Mouse (Mus musculus): ENCODE measurements around the gene Ikbke. TPM values are rescaled to one million over a fixed set of nuclear protein-coding genes. Genes with fewer than 3 reads are reported as not detected.

Ikbke gene
- polyA plus RNA-seq, 1 experiment from 2014 or later: 2.9 TPM

DNA sequence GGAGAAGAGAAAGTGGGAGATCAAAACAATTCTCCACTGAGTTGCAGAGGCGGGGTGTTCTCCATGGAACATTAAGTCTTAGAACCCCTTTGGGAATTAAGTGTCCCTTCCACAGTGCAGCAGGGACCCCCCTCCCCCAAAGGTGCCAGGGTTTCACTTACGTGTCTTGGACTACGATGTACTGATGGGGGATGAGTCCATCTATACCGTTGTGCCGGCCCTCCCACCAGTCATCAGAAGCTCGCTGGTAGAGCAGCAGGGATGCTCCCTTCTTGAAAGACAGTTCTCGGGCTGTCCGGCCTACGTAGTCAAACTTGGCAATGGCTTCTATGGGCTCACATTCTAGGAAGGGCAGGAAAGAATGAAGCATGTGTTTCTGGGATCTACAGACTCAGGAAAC lies 18.8 kb upstream of the Ikbke start:
- H3K4me3 ChIP-seq (ENCODE audit: low read depth, low read length): no peak overlapping the region
- H3K9me3 ChIP-seq (ENCODE audit: low read length): no peaks in the 10 kb centered on the region
- no peak overlapping the region for H3K27ac ChIP-seq (ENCODE audit: low read length)
- TF ChIP-seq CTCF (IDR thresholded peaks at IDR 0.05): no peak
- no peak for TF ChIP-seq EP300 (IDR thresholded peaks at IDR 0.05)
- no peak overlapping the region for H3K9ac ChIP-seq (replicated peaks; ENCODE audit: low read depth)
- 96% methylated on average over 9 of the region's 9 CpGs for WGBS
- no peak overlapping the region for H3K4me2 ChIP-seq (replicated peaks; ENCODE audit: low read depth, low read length)
- H3K4me1 ChIP-seq (ENCODE audit: insufficient read depth, low read depth, low read length): no peaks in the 10 kb centered on the region
- peaks cover 7% of the 10 kb centered on the region; the same call in 1 of the 2 replicates for H3K36me3 ChIP-seq (ENCODE audit: insufficient read depth, low read length)
- ATAC-seq: no peak
- DNase-seq (ENCODE audit: low spot score): no peak
- no peaks in the 10 kb centered on the region for H3K27me3 ChIP-seq (replicated peaks; ENCODE audit: insufficient read depth, low read length)

DNA sequence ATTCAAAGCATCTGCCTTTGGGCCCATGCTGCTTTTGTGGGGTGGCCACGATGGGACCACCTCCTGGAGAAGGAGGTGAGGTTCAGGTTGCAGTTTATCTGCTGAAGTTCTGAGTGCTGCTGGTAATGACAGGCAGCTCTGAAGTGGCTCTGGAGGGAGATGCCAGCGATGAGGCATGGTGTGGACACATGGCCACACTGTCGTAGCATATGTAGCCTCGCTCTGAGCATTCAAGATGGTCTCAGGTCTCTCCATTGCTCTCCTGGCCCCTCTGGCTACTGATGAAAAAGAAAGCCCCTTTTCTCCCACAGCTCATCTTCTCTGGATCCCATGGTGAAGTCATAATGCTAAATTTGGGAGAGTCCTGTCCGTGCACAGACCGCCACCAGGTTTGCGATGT lies 17.3 kb upstream of the Ikbke start:
- H3K9me3 ChIP-seq (ENCODE audit: low read length): no peaks in the 10 kb centered on the region
- no peak overlapping the region for H3K4me3 ChIP-seq (ENCODE audit: low read depth, low read length)
- peaks cover 11% of the 10 kb centered on the region for H3K36me3 ChIP-seq (ENCODE audit: insufficient read depth, low read length)
- H3K4me2 ChIP-seq (replicated peaks; ENCODE audit: low read depth, low read length): no peak overlapping the region
- no peak overlapping the region for H3K9ac ChIP-seq (replicated peaks; ENCODE audit: low read depth)
- WGBS: 86% methylated on average over 7 of the region's 7 CpGs
- no peak overlapping the region for H3K27ac ChIP-seq (ENCODE audit: low read length)
- ATAC-seq (no peak), DNase-seq (ENCODE audit: low spot score) (no peak)
- TF ChIP-seq EP300 (IDR thresholded peaks at IDR 0.05) (no peak), CTCF (IDR thresholded peaks at IDR 0.05) (no peak)
- H3K27me3 ChIP-seq (replicated peaks; ENCODE audit: insufficient read depth, low read length): no peaks in the 10 kb centered on the region
- H3K4me1 ChIP-seq (ENCODE audit: insufficient read depth, low read depth, low read length): no peaks in the 10 kb centered on the region

DNA sequence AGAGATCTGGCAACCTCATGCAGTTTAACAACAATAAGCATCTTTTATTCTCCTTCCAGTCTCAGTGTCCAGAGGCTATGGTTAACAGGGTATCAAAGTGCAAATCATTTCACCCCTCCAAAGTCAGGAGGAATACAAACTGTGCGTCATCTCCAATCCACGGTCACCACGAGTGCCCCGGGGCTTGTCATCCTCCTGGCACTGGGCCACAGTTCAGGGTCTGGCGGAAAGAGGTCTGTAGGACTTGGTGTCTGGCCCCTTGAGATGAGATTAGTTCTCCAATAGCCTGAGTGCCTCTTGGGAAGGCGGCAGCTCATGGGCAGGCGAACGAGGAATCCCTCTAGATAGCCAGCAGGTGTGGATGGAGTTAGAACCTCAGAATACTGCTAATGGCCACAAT lies 15.8 kb upstream of the Ikbke start:
- Histone ChIP-seq H3K27me3 (replicated peaks; ENCODE audit: insufficient read depth, low read length) (no peaks in the 10 kb centered on the region), H3K4me3 (ENCODE audit: low read depth, low read length) (no peak overlapping the region), H3K4me2 (replicated peaks; ENCODE audit: low read depth, low read length) (no peak overlapping the region), H3K9me3 (ENCODE audit: low read length) (no peaks in the 10 kb centered on the region), H3K9ac (replicated peaks; ENCODE audit: low read depth) (no peak overlapping the region), H3K27ac (ENCODE audit: low read length) (no peak overlapping the region), H3K36me3 (ENCODE audit: insufficient read depth, low read length) (peaks cover 11% of the 10 kb centered on the region), H3K4me1 (ENCODE audit: insufficient read depth, low read depth, low read length) (no peaks in the 10 kb centered on the region)
- 66% methylated on average over 8 of the region's 8 CpGs for WGBS
- ATAC-seq (no peak), DNase-seq (ENCODE audit: low spot score) (no peak)
- no peak for TF ChIP-seq EP300 (IDR thresholded peaks at IDR 0.05)
- TF ChIP-seq CTCF (IDR thresholded peaks at IDR 0.05): no peak

DNA sequence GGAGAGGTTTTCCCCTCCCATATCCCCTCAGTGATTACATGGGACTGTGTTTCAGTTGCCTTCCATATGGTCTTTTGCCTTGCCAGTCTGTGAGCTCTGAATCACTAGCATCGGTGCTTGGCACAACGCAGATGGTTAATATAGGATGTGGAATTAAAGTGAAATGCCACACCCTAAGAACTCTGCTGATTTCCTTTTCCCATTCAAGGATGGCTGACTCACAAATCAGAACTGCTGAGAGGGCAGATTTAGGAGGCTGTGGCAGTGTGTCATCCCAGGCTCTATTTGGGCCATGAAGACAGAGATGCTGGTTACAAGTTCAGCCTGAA lies 14.5 kb upstream of the Ikbke start:
- no peak overlapping the region for H3K4me2 ChIP-seq (replicated peaks; ENCODE audit: low read depth, low read length)
- ATAC-seq: peak; percentile 11; the same call in 1 of the 2 replicates
- DNase-seq (ENCODE audit: low spot score): no peak
- no peak overlapping the region for H3K27ac ChIP-seq (ENCODE audit: low read length)
- peaks cover 16% of the 10 kb centered on the region for H3K36me3 ChIP-seq (ENCODE audit: insufficient read depth, low read length)
- no peaks in the 10 kb centered on the region for H3K4me1 ChIP-seq (ENCODE audit: insufficient read depth, low read depth, low read length)
- H3K9ac ChIP-seq (replicated peaks; ENCODE audit: low read depth): no peak overlapping the region
- H3K27me3 ChIP-seq (replicated peaks; ENCODE audit: insufficient read depth, low read length): no peaks in the 10 kb centered on the region
- H3K9me3 ChIP-seq (ENCODE audit: low read length): no peaks in the 10 kb centered on the region
- H3K4me3 ChIP-seq (ENCODE audit: low read depth, low read length): no peak overlapping the region
- WGBS: 83% methylated on average over 2 of the region's 2 CpGs
- TF ChIP-seq CTCF (IDR thresholded peaks at IDR 0.05) (no peak), EP300 (IDR thresholded peaks at IDR 0.05) (no peak)

DNA sequence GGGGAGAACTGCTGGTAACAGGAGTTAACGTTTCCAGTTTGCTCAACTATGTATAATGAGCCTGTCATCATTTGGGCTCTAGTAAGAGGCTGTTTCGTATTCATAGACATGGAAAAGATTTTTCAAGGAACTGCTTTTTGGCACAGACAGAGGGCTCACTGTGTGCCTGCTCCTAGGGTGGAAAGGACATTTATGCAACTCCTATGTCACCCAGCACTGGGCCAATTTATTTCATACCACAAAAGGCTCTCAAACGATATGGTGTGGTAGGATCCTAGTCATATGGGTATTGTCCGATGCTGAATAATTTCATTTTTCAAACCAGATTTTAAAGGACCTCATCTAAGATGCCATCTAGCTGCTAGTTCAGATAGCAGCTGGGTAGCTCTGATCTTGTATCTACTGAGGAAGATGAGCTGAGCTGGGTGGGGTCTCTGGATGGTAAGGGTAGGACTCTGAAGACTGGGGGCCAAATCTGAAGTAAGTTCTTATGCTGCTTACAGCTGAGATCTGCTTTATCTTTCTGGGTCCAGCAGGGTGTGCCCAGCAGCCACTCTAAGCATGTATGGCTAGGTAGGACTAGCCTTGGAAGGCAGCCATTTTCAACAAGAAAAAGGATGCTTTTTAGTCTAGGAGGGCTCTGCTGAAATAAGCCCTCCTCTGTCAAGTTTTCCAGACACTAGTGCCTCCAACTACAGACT lies 14.0 kb upstream of the Ikbke start:
- no peaks in the 10 kb centered on the region for H3K4me1 ChIP-seq (ENCODE audit: insufficient read depth, low read depth, low read length)
- WGBS: 70% methylated on average over 4 of the region's 4 CpGs
- TF ChIP-seq CTCF (IDR thresholded peaks at IDR 0.05) (no peak), EP300 (IDR thresholded peaks at IDR 0.05) (0 out of 2 replicates have a peak, but pooled peaks have one; percentile 19)
- no peaks in the 10 kb centered on the region for H3K9me3 ChIP-seq (ENCODE audit: low read length)
- H3K36me3 ChIP-seq (ENCODE audit: insufficient read depth, low read length): peaks cover 21% of the 10 kb centered on the region
- H3K9ac ChIP-seq (replicated peaks; ENCODE audit: low read depth): no peak overlapping the region
- no peaks in the 10 kb centered on the region for H3K27me3 ChIP-seq (replicated peaks; ENCODE audit: insufficient read depth, low read length)
- DNase-seq (ENCODE audit: low spot score): no peak
- ATAC-seq: peak; percentile 53
- H3K4me2 ChIP-seq (replicated peaks; ENCODE audit: low read depth, low read length): no peak overlapping the region
- H3K27ac ChIP-seq (ENCODE audit: low read length): no peak overlapping the region
- H3K4me3 ChIP-seq (ENCODE audit: low read depth, low read length): no peak overlapping the region

DNA sequence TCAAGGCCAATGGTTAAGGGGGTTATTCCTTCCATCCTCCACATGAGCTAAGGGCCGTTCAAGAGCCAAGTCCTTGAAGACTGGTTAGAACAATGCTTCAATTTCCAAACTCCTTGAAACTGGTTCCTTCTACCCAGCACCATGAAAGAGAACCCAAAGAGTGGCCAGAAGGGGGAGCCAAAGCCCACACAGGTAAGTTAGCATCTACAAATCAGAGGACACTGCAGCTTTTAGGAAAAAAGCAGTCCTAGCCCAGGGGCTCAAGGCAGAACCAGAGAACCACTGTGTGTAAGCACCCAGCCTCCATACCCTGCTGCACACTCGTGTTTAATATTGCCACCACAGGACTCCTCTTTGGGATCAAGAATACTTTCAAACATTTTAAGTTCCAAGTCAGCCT lies 11.2 kb upstream of the Ikbke start:
- no peak overlapping the region for H3K4me3 ChIP-seq (ENCODE audit: low read depth, low read length)
- peaks cover 22% of the 10 kb centered on the region for H3K36me3 ChIP-seq (ENCODE audit: insufficient read depth, low read length)
- H3K9ac ChIP-seq (replicated peaks; ENCODE audit: low read depth): no peak overlapping the region
- H3K27me3 ChIP-seq (replicated peaks; ENCODE audit: insufficient read depth, low read length): no peaks in the 10 kb centered on the region
- TF ChIP-seq CTCF (IDR thresholded peaks at IDR 0.05) (peak; percentile 84), EP300 (IDR thresholded peaks at IDR 0.05) (no peak)
- no peaks in the 10 kb centered on the region for H3K4me1 ChIP-seq (ENCODE audit: insufficient read depth, low read depth, low read length)
- peak; percentile 78 for DNase-seq (ENCODE audit: low spot score)
- no peak overlapping the region for H3K4me2 ChIP-seq (replicated peaks; ENCODE audit: low read depth, low read length)
- peak; percentile 30; the same call in 1 of the 2 replicates for ATAC-seq
- H3K27ac ChIP-seq (ENCODE audit: low read length): no peak overlapping the region
- no peaks in the 10 kb centered on the region for H3K9me3 ChIP-seq (ENCODE audit: low read length)
- WGBS: 39% methylated on average over 2 of the region's 2 CpGs
